Mouse (Mus musculus) bone marrow macrophage, adult 2 months (primary cell): ENCODE data around the gene Fam24b.

ENCODE experiments used
- CTCF ChIP-seq: IDR thresholded peaks from 2 replicates; pipeline ENCODE4 v1.5.1; 2012; ENCODE audit warnings: low read depth, mild to moderate bottlenecking, low read length, moderate library complexity
- POLR2A ChIP-seq: IDR thresholded peaks from 2 replicates; pipeline ENCODE4 v1.6.1; 2012; ENCODE audit warnings: mild to moderate bottlenecking, low read depth, low read length, borderline replicate concordance

DNA sequence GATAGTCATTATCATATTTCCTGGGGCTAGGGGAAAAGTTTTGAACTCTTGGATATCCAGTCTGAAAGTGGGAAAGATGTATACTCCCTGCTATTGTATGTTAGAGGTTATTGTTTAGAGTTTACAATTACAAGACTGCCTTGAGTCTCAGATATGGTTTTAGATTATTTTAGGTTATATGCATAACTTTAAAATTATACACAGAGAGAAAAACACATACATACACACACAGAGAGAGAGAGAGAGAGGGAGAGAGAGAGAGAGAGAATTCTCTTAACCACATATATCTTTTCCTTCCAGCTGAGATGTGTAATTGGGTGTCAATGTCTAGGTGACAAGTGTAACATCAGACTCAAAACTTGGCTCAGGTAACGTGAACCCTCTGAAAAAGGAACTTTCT, 4.2 kb upstream of the Fam24b start, which contains the start of gene Fam24a:
- TF ChIP-seq POLR2A (no peak), CTCF (no peak)
